Mouse (Mus musculus): ENCODE measurements at regions not wholly inside any gene's neighbourhood (a gene's known extent, or its start where the extent isn't known, plus 50 kb on each side); places are given as distances from the start of the nearest gene placed in this dataset.
A peak's percentile ranks its signal among the peaks of the same experiment; 100 is the strongest.
"Not testable (repeated sequence)": the region's sequence is repeated elsewhere in the genome, so short reads cannot be mapped to it uniquely, and the experiment has no call there.

DNA sequence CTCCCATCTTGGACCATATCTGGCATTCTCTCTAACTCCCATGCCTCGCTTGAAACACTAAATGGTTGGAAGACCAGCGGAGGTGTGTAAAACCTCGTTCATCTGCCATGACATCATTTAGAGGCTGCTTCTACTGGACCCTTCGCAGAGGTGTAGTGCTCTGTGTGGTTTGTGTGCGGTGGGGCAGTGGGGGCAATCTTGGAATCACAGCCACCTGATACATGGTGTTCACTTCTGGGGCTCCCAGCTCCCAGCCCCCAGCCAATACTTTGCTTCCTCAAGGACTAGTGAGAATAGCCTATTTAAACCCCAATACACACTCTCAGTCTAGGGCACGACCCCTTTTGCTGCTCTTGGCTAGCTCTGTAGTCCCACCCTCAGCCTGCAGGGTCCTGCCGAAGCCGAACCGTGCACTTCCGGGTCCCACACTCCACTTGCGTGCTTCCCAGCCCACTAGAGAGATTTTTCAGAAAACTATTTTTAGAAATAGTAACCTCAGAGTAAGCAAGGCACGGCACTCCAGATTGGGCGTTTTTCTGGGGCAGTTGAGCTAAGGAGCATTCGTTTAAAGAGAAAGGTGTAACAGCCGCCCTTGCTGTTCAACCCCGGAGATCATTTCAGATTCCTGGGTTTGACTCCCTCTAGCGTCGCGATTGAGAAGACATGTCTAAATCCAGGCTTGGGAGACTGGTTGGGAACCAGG is 304.2 kb downstream of the Ets1 start:
- peak; percentile 76 to 94 for DNase-seq (ENCODE audit: inconsistent age in 2 of 2, low spot score in 1 of 2)

DNA sequence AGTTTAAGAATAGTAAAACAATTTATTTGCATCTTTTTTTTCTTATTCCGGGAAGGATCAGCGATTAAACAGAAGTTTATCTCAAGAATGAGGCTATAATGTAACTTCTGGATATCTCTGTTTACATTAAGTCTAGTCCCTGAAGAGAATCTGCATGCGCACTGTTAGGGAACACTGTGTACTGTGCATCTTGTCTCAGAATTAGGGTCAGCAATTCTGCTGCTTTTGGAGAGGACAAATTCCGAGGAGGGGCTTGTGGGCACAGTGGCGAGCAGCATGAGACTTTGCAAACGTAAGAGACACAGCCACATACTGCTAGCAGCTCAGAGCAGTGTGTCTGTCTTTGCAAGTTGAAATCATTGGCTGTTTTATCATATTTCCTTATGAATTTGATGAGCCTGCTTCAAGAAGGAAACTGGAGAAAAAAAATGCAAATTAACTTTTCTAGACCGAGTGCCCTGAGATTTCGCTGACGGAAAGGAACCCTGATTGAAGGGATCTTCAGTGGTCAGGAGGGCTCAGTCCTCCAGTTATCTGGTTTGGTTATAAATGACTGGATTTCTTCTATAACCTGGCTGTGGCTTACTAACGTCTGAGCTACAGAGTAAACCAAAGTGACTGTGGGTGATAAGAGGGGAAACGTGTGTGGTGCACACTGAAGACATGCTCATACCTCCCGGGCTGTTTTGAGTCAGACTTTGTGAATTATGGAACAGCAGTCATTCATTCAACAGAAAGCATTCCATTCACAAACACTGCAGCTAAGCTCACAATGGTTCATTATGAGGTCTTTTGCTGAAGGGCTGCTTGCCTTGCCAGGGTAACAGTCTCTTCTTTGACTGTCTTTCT is 305.1 kb downstream of the Ets1 start:
- DNase-seq (ENCODE audit: inconsistent age in 2 of 2, low spot score in 1 of 2): no peak

DNA sequence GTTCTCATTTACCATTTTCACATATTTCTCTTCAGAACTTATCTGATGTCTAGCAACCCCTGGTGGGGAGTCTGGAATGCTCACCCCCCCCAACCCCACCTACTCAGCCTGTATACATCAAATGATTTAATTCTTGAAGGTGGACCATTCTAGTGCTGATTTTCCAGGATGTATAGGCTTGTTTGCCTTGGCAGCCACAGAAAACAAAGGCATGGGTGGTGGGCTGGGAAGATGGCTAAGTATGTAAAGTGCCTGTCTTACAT is 305.7 kb downstream of the Ets1 start:
- no peak for DNase-seq (ENCODE audit: inconsistent age in 2 of 2, low spot score in 1 of 2)

DNA sequence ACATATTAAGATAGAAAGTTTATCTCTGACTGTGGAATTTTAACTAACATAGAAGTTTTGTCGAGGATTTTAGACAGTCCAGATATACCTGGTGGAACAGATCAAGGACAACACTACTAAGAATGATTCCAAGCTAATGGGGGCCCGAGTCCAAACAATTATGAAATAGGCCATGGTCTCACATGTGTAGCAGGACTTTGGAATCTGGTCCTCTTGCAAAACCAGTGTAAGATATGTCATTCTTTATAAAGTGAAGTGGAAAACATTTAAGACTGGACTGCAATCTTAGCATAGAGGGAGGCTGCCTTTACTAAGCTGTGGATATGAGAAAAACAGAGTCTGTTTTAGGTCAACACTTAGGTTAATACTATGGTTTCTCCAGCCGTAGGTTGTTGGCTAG is 311.2 kb downstream of the Ets1 start:
- no peak for DNase-seq (ENCODE audit: inconsistent age in 2 of 2, low spot score in 1 of 2)

DNA sequence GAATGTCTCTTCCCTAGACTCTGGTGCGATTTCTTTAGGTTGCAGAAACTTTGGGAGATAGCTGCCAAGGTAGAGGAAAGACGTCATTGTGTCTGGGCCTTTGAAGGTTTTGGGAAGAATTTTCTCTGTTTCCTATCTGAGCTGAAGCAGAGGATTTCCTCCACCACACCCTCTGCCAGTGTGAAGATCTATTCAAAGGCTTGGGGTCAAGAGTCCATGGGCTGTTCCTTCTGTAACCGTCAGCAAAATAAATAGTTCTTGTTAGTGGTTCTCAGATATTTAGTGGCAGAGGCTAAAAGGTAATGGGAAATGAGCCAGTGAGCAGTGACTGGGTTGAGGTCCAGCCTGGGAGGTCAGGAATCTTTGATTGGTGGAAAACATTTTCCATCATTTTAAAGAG is 313.0 kb downstream of the Ets1 start:
- peak; percentile 27 to 60 for DNase-seq (ENCODE audit: inconsistent age in 2 of 2, low spot score in 1 of 2)

DNA sequence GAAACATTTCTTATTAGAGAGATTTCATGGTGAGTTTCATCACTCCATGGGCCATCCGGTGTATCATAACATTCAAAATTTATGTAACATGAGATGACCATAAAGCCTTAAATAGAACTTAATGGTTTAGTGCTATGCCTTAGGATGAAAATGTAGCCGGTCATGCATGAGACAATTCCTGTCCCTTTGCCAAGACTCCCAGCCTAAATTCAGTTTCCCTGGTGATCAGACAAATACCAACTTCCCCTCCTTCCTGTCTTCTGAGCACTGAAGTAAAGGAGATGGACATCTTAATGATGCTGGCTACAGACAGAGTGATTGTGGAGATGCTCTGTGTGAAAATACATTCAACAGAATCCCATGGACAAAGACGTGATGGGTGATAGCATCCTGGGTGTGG is 322.7 kb downstream of the Ets1 start:
- DNase-seq (ENCODE audit: inconsistent age in 2 of 2, low spot score in 1 of 2): no peak

DNA sequence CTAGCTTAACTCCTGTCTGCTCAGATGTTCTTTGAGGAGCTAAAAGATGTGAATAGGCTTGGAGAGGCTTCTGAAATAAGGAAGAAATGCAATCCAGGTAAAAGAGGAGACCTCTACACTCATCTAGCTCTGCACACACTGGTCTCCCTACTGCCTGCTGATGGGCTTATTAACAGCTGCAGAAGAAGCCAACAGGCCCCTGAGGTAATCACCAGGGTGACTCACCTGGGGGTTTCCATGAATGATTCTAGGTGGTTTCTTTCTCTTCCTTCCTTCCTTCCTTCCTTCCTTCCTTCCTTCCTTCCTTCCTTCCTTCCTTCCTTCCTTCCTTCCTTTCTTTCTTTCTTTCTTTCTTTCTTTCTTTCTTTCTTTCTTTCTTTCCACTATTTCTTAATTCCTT is 323.4 kb downstream of the Ets1 start:
- DNase-seq (ENCODE audit: inconsistent age in 2 of 2, low spot score in 1 of 2): not testable (repeated sequence)

DNA sequence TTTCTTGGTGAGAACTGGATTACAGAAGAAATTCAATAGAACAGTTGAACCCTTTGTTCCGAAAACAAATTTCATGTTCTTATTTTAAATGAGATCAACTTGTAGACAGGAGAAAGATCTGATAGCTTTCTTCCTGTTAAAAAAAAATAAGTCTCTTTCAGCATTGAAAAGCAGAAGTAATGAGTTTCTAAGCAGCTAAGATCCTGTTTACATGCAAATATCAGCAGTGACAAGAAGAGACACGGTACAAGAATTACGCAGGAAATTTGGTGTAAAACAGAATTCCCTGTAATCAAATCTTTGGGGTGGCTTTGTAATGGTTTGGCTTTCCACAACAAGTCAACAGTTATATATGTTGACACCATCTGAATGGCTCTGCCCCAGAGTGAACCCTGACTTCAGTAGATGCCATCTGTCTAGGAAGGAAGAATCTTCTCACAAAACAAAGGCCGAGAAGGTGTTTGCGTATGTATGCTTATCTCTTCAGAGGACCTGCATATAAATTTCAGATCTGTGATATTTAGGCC is 326.7 kb downstream of the Ets1 start:
- DNase-seq (ENCODE audit: inconsistent age in 2 of 2, low spot score in 1 of 2): no peak

DNA sequence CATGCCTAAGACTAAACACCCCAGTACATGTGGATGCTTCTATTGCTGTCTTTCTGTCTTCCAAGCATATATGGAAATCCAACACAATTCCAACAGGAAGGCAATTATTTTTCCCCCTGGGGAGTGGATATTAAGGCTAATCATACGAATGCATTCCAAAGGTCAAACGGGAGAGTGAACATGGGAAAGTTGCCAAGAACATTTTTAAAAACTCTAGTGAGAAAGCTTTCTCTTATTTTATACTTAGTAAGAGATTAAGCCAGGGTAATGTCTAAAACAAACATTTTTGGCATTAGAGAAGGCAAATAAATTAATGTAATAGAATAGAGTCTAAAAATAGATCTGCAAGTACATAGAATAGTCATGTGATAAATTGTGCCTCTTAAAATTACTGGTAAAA is 332.4 kb downstream of the Ets1 start:
- no peak for DNase-seq (ENCODE audit: inconsistent age in 2 of 2, low spot score in 1 of 2)

DNA sequence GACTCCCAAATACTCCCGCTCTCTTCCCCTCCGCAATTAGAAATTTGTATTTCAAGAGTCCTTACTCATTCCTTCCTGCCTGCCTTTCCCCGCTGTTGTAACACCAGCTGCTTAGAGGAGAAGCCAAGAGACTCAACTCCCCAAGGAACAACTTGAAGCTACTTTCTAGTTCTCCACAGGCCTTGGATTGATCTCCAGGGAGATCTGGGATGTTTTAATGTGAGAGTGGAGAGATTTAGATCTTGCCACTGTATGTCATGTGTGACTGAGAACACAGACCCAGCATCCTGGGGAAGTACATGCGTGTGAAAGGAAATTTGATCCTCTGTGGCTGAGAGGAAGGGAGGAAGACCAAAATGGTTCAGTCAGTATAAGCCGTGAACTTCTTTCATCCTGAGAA is 335.4 kb downstream of the Ets1 start:
- DNase-seq (ENCODE audit: inconsistent age in 2 of 2, low spot score in 1 of 2): no peak

DNA sequence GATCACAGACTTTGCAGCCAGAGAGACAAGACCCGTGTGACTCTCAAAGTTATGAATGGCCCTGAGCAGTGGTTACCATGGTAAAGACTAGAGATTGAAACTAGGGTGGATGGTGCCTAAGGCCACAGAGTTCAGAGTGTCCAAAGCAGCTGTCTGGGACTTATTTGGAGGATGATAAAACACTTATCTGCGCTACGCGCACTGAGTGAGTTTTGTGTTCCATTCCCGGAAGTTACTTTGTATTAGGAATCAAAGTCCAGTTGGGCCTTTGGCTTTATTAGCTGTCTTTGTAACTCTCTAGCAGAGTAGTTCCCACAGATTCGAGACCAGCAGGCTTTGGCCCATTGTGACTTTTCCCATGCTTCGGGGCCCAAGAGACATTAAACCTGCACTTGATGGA is 335.9 kb downstream of the Ets1 start:
- no peak for DNase-seq (ENCODE audit: inconsistent age in 2 of 2, low spot score in 1 of 2)

DNA sequence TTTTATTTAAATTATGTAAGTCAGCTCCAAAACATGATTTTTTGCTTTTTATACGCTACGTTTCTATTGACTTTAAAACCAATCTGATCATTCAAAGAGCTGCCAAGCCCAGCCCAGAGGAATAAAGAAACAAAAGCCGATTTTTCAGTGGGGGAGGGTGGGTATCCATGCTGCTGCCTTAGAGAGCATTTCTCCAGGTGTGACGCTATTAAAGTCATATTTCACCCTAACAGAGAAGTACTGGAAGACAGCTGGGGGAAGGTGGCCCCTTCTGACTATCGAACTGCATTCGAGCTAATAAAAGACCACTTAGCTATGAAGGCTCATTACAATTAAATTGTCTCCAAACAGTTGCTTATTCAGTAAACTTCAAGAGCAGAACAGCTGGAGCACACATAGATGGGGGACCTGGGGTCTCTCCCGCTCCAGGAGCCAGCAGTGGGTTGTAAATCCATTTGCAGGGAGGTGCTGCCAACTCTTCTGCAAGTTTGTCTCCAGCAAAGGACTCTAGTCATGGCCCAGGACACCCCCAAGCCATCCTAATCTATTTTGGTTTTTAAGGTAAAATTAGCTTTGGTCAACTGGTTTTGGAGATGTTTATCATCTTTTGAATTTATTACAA is 336.5 kb downstream of the Ets1 start:
- no peak for DNase-seq (ENCODE audit: inconsistent age in 2 of 2, low spot score in 1 of 2)

DNA sequence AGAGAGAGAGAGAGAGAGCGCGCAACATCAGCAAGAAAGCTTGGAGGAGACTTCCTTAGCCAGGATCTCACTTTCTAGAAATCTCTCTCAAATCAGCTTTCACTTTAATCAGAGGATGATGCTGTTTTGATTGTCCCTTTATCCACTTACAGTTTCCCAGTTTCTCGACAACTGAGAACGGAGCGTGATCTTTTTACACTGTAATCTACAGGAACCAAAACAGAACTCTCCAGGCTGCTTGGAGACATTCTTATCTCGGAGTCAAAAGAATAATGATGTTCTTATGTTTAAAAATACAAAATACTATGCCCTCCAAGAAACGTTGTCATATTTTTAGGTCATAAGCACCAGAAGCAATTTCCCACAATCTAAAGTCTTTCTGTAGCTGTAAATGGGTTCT is 341.7 kb downstream of the Ets1 start:
- no peak for DNase-seq (ENCODE audit: inconsistent age in 2 of 2, low spot score in 1 of 2)

DNA sequence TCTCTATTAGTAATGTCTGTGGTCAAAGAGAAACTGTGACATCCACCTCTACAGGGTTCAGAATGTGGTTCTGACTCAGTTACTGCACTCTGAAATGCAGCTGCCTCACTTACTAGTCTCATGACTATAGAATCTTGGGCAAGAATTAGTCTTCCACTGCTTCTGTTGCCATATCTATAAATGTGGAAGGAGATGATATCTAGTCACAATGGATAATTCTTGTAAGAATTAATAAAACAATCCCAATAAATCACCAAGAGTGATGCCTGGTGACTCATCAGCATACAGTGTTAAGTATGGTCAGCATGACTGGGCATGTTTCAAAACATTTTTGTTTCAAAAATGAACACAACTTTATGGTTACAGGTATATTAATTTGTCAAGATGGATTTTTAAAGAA is 344.8 kb downstream of the Ets1 start:
- no peak for DNase-seq (ENCODE audit: inconsistent age in 2 of 2, low spot score in 1 of 2)

DNA sequence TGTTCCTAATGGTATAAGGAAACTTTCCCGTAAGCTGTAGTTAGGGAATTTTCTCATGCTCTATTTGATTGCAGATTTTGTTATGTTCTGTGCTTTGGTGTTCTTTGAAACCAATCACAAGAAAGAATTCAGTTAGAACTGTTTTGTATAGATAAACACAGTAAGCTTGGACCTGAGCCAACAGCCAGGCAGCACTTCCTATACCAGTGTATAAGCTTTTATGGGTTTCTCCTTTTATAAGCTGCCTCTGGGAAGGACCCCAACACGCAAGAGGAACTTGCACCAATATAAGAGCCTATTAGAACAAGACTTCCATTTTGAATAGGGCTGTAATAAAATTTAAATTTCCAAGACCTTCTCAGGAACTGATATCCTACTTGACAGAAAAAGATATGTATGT is 347.2 kb downstream of the Ets1 start:
- DNase-seq (ENCODE audit: inconsistent age in 2 of 2, low spot score in 1 of 2): no peak

DNA sequence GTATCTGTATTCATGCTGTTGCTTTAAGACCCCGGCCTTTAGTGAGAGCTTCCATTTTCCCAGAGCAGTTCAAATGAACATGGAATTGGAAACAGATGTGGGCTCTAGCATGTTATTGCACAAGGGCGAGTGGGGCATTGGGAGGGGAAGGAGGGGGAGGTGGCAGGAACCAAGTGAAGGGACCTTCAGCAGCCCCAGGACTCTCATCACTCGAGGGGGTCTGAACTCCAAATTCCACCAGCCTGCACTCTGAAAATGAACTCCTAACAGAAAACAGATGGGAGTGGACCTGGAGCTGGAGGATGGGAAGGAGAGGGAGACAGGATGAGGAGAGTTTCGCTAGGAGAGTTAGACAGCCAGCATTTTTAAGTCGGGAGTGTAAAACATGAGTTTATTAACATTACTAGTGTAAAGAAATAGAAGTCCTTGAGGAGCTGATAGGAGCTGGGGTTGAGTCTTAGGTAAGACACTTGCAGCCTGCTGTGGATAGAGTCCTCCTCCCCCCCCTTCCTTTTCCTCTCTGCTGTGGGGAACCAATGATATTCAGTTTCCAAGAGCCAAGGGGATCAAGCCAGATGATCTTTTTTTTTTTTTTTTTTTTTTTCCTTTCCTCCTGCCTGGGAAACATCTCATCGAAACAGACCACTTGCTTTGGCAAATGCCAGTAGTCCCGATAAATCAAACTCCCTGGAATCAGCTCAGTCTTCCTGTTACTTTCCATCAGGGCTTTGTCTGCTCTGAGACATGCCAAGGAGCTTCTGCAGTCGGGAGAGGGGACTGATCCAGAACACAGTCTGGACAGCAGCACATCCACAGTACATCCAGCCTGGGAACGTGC is 351.0 kb downstream of the Ets1 start:
- no peak for DNase-seq (ENCODE audit: inconsistent age in 2 of 2, low spot score in 1 of 2)

DNA sequence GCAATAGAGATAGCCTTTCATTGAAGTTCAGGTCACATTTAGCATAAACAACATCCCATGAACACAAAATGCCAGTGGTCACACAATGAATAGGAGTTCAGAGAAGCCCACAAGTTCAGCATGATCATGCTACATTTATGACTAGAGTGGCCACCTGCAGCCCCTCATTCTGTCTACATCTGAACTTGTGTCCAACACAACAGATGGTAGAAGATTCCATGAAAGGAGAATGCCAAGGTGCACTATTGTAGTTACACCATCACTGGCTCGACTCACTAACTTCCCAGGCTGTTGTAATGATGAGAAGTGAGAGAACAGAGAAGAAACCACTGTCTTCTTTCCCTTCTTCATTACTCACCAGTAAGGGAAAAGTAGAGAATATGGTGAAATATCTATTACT is 353.0 kb downstream of the Ets1 start:
- DNase-seq (ENCODE audit: inconsistent age in 2 of 2, low spot score in 1 of 2): no peak

DNA sequence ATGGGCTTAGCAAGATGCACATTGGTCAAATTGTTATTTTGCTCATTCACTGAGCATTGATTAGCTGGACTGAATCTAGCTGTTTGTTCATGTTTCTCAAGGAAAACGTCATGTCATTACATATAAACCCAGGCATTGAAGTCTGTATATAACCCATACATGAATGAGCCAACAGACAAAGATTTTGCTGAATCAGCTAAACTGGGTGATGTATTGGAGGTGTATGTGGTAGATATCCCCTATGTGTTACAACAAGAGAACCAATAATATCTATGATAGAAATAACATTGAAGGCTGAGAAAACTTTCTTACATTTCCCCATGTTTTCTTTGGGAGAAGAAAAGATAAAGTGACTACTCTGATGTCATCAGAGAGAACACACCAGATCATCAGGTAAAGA is 362.3 kb downstream of the Ets1 start:
- no peak for DNase-seq (ENCODE audit: inconsistent age in 2 of 2, low spot score in 1 of 2)

DNA sequence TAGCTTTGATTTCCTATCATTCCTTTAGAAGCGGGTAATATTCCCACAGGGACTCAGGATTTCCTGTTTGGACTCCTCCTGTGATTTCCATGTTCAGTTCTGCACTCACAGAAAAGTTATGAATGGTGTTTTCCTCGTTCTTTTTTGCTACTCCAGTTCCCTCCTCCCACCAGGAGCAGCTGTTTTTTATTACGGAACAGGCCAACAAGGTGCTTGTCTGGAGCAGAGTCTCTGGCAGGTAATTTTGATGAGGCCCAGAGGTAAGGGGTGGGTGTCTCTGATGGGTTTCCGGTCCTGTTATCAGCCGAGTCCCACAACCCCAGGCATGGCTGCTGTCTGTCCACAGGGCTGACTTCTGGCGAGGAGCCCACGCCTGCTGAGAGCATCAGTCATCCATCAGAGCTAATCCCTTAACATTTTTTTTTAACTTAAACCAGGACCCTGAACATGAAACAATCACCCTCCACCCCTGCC is 364.7 kb downstream of the Ets1 start:
- peak in 1 of 2 experiments; percentile 24 for DNase-seq (ENCODE audit: inconsistent age in 2 of 2, low spot score in 1 of 2)

DNA sequence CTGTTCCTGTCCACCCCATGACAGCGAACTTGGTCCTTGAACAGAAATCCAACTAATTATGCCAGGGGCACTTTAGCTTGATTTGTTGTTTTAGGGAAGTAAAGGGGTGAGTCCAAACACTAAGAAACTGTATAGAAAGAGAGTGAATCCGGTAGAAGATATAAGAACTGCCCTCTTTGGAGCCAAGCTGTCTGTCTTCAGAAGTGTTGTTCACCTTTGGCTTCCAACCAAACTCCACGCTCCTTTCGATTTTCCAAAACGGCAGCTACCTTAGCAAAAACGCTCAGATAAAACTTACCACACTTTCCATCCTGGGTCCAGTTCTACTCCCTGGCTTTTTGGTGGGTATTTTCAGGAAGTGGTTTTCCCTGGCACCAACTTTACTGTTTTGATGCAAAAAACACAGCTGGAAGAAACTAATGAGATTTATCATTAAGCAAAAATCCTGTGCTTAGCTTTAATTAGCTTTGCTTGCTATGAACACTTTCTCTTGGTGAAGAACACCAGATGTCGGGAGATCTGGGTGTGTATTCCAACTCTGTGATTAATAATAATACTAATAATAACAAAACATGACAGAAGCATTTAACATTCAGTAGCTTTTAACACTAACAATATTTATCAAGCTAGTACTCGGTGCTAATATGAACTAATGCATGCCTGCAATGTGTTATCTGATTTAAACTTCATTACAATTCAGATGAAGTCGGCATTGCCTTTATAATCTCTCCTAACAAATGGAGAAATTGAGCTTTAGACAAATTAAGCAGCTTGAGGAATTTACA is 365.3 kb downstream of the Ets1 start:
- no peak for DNase-seq (ENCODE audit: inconsistent age in 2 of 2, low spot score in 1 of 2)

Data from adrenal gland, adult (tissue).